Mouse (Mus musculus): ENCODE results near the gene Neurl2.
"Not testable (repeated sequence)": the region's sequence is repeated elsewhere in the genome, so short reads cannot be mapped to it uniquely, and the experiment has no call there.

The Neurl2 gene

DNA sequence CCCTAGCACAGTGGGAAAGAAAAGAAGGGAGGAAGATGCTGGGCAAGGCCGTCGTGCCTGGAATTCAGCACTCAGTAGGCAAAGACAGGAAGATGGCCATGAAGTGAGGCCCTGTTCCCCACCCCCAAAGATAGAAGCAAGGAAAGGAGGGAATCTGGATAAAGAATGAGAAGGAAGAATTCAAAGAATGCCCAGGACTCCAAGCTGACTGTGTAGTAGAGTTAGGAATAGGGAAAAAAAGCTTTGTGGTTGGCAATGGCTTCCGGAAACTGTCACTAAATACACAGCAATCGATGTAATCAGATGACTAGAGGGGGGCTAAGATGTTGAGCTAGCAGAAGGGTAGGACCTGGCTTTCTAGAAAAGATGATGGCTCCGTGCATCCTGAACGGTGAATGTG, 16.1 kb downstream of the Neurl2 start:
- no peak for DNase-seq (ENCODE audit: low read depth, low spot score)

DNA sequence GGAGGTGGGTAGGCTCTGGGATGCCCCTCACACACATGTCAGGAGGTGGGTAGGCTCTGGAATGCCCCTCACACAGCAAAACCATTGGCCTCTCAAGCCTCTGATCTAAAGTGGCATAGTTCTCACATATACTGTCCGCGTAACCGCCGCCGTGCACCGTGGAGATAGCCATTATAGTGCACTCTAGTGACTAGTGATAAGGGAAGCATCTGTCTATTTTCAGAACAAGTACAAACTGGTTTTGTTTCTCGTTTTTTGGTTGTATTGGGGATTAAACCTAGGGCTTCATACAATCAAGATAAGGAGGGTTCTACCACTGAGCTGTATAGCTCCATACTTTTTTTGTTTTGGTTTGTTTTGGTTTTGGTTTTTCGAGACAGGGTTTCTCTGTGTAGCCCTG, 17.4 kb downstream of the Neurl2 start:
- DNase-seq (ENCODE audit: low read depth, low spot score) = no peak

DNA sequence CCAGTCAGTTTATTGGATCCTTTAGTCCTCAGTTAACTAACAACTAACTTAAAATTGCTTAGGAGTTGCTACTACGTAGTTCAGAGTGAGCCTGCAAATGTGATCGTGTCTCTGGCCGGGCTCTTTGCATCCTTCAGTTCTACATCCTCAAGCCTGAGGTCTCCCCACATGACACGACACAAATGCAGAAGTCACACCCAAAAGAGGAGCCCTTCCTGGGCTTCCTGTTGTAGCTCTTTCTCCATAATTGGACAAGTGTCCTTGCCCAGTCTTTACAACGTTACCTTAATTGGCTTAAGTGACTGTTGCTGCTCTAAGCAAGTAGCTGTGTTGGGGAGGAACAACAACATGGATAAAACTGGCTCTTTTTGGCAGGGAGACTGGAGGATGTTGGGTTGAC, 17.9 kb downstream of the Neurl2 start:
- DNase-seq (ENCODE audit: low read depth, low spot score) = no peak

DNA sequence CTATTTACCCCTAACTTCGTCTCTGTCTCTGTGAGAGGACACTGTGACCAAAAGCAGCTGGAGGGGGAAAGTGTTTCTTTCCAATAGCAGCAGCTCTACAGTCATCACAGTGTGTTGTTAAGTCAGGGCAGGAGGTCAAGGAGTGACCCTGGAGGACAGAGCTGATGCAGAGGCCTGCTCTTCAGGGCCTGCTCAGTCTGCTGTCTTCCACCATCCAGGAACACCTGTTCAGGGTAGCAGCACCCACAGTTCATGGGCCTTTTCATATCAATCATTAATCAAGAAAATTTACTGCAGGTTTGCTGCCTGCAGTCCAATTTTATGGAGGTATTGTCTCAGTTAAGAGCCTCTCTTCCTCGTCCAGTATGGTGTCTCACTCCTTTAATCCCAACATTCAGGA, 19.7 kb downstream of the Neurl2 start:
- DNase-seq (ENCODE audit: low read depth, low spot score) = no peak

DNA sequence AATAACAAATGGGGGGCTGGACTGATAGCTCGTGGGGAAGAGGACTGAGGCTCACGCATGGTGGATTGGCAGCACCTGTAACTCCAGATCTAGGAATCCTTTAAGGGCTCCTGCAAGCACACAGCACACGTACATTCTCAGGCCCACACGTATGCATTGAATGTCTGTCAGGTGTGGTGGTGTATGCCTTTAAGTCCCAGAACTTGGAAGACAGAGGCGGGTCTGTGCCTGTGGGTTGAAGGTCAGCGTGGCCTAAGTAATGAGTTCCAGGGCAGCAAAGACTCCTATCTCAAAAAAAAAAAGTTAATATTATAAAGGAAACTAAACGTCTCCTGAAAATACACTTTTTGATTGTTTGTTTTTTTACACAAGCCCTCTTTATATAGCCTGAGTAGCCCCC, 26.6 kb downstream of the Neurl2 start:
- DNase-seq (ENCODE audit: low read depth, low spot score) = no peak

DNA sequence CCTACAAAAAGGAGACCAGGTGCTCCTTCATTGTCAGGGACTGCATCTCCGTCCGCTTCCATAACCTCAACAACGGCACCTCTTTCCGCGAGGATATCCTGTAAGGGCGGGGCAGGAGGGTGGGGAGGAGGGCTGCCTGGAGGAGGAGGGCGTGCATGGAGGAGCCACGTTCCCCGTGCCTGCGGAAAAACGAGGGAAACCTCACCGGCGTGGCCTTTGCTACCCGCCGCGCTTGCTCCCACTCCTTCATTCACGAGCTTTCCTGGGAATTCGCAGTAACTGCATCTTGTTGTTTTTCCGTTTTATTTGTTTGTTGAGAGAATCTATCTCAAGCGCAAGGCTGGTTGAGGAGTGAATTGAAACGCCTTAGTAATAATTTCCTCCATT, 27.9 kb downstream of the Neurl2 start:
- DNase-seq (ENCODE audit: low read depth, low spot score) = no peak

DNA sequence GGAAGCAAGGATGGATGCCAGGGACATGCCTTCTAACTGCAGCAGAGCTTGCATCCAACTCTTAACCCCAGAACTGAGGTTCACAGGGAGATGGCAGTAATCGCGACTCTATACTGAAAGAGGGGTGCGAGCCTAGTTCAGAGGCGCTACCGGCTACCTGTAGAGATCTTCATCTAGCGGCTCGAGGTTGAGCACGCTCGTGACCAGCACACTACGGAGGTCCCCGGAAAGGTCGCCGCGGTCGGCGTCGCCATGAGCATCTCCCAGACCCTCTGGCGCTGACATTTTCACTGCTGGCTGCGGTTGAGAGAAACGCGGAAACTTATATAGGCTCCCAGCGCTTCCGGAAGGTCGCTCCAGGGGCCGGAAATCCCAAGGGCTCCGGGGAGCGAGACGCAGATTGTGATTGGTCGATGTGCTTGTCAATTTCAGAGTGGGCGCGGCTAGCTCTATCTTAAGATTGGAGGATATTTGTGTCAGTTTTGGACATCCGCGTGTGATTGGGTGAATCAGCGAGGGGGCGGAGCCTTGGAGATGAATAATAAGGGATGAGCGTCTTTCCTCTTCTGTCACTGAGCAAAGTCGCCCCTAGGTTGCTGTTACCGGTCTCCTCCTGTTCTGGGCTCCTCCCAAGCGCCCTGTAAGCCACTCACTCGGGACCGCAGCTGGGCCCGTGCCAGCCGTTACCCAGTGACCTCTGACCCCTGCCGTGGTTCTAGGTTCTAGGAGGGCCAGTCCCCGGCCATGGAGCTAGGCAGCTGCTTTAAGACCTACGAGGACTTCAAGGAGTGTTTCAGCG, 28.5 kb downstream of the Neurl2 start, which contains the start of the genes Acot8 and Zswim3:
TSS of gene Acot8 (minus strand) at position 350 of the 799 bp plus-strand sequence.
TSS of gene Zswim3 (plus strand) at position 566 of the 799 bp plus-strand sequence.
- DNase-seq (ENCODE audit: low read depth, low spot score) = peak; percentile 99

DNA sequence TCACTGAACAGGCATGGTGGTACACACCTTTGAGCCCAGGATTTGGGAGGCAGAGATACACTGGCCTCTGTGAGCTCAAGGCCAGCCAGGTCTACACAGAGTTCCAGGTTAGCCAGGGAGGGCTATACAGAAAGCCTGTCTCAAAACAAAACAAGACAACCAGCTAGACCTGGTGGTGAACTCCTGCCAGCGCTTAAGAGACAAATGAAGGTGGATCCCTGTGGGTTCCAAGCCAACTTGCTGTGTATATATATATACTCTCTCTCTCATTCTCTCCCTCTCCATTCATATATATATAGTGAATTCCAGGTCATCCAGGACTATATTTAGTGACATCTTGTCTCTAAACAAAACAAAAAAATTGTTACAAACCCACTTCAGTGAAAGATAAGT, 29.3 kb downstream of the Neurl2 start:
- DNase-seq (ENCODE audit: low read depth, low spot score) = no peak

DNA sequence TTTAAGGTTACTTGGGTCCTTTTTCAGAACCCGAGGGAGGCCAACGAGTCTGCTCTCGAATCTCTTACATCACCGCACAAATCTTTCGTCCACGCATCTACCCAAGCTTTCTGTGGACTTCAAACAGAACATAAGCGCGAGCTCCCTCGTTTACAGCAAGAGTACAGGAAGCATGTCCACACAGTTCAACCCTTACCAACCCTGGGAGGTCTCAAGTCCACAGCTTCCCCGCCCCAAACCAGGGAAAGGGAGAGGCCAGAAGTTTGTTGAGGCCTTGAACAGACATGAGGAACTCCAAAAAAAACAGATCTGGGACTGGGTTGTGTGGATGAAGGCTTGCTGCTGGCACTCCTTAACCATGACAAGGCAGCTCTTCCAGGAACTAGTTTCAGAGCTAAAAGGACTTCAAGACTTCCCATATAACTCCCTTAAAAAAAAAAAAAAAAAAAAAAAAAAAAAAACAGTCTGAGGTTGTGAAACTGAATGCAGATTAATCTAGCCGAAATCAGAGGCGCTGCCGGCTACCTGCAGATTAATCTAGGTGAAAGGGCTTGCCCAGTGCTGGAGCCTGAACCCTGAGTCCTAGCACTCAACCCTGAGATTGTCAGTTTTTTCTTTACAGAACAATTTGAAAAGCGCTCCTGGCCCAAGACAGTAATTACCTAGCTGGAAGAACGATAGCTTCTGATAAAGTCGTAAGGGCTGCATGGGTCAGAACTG, 29.9 kb downstream of the Neurl2 start:
- no peak for DNase-seq (ENCODE audit: low read depth, low spot score)

DNA sequence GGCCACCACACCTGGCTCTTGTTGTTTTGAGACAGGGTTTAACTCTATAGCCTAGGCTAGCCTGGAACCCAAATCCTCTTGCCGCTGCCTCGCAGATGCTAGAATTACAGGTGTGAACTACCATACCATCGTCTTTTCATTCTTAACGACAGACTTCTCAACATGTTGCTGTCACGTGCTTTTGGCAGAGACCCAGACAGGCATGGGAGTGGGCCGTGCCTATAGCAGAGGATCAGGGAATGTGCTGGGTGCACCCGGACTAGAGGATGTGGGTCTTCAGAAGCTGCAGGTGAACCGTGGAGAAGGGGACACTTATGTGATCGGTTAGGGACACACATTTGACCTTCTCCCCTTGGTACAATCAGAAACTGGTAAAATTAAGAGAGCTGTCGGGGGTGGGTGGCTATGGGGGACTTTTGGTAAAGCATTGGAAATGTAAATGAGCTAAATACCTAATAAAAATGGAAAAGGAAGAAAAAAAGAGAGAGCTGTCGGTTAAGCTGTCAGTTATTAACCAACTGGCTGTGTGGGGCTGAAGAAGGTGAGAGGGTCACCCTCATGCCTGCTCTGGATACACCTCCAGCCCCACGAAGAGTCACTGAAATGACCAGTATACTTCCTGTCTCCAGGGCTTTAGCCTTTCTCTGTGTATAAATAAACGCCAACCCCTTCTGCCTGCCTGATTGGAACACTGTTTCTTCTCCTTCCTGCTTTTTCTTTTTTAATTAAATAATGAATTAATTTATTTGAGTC, 32.8 kb downstream of the Neurl2 start:
- no peak for DNase-seq (ENCODE audit: low read depth, low spot score)

DNA sequence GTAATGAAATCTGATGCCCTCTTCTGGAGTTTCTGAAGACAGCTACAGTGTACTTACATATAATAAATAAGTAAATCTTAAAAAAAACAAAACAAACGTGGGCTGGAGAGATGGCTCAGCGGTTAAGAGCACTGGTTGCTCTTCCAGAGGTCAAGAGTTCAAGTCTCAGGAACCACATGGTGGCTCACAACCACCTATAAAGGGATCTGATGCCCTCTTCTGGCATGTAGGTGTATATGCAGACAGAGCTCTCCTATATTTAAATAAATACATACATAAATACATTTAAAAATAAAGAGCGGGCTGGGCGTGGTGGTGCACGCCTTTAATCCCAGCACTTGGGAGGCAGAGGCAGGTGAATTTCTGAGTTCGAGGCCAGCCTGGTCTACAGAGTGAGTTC, 34.7 kb downstream of the Neurl2 start:
- not testable (repeated sequence) for DNase-seq (ENCODE audit: low read depth, low spot score)

DNA sequence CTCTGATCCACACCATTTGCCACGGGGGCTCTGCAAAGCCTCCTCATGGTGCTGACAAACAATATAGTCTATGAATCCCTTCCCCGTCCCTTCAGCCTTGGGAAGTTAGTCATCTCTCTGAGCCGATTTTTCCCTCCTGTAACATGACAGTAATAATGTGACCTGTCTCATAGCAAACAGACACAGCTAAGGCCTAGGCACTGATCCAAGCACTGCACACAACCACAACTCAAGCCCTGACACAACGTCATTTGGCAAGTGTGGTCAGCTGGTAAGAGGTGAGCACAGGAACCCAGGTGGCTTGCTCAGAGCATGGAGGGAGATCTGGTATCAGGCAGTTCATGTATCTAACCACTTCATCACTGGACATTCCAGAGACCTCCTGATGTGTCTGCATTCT, 37.4 kb downstream of the Neurl2 start:
- DNase-seq (ENCODE audit: low read depth, low spot score) = no peak

DNA sequence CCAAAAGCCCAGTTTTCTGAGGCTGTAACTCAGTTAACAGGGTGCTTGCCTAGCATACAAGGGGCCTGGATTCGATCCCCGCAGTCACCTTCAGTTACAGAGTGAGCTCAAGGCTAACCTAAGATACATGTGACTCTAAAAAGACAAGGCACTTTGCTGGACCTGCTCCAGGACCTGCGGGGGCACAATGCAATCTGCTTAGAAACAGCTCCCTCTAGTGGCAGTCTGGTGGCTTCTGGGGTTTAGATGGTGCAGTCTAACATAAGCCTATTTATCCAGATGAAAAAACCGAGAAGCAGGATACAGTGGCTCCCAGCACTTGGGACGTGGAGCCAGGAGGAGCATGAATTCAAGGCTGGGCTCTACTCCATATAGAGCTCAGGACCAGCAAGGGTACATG, 39.0 kb downstream of the Neurl2 start:
- DNase-seq (ENCODE audit: low read depth, low spot score) = peak; percentile 86

DNA sequence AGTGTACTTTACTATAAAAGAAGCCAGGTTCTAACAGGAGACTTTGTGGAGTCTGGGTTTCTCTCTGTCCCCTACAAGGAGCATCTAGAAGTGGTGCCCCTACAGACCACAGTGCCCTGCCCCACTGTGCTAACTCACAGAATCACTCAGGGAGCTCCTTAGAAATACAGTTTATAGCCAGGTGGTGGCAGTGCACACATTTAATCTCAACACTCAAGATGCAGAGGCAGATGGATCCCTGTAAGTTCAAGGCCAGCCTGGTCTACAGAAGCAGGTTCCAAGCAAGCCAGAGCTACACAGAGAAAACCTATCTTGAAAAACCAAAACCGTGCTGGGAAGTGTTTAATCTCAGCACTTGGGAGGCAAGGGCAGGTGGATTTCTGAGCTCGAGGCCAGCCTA, 39.5 kb downstream of the Neurl2 start:
- no peak for DNase-seq (ENCODE audit: low read depth, low spot score)

DNA sequence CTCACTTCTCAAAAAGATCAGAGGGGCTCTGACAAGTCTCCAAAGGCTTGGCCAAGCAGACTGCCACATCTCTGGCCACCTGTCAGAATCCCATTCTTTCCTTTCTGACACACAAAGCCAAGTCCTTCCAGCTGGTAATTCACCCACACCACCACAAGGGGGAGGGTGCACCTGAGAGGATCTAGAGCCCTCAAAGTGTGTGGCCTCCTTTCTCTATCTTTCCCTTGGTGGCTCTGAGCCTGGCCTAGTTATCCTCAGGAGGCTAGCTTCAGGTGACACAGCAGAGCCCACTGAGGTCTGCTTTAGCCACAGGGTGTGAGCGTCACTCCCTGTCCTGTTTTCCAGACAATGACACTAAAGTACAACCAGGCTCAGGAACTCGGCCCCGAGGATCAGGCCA, 40.0 kb downstream of the Neurl2 start:
- peak; percentile 56 for DNase-seq (ENCODE audit: low read depth, low spot score)

DNA sequence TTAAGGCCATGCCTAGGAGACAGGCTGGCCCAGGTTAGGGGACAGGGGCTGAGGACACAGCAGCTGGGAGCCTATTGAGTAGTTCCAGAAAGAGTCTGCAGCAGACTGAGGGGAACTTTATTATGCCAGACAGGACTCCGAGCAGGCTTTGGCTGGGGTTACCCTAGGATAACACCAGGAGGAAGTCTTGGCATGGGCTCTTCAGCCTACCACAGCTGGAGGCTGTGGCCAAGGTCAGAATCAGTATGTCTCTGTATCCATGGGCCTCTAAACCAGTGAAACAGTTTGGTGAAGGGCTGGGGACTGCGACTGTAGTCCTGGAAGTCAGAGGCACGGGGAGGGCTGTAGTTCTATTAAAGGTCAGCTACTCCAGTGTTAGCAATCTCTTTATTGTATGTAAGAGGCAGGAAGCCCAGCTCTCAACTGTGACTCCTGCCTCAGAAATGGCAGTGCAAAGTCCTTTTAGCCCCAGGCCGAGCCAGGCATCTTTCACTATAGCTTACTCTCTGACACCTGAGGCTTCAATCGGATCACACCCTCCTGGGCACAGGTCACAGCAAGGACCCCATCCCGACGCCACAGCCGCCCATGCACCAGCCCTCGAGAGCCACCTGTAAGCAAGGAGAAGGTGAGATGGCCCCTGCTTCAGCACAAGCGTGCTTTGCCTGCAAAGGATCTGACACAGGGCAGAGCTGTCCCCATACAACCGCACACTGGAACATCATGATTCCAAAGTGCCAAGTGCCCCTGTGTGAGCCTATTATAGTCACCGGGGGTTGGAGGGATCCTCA, 40.7 kb downstream of the Neurl2 start:
- no peak for DNase-seq (ENCODE audit: low read depth, low spot score)

DNA sequence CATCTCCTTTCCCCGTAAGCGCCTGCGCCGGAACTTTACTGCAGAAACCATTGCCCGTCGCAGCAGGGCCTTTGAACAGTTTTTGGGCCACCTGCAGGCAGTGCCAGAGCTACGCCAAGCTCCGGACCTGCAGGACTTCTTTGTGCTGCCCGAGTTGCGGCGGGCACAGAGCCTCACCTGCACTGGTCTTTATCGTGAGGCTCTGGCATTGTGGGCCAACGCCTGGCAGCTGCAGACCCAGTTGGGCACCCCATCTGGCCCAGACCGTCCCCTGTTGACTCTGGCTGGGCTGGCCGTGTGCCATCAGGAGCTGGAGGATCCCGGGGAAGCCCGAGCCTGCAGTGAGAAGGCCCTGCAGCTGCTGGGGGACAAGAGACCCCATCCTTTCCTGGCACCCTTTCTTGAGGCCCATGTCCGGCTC, 41.4 kb downstream of the Neurl2 start:
- no peak for DNase-seq (ENCODE audit: low read depth, low spot score)

DNA sequence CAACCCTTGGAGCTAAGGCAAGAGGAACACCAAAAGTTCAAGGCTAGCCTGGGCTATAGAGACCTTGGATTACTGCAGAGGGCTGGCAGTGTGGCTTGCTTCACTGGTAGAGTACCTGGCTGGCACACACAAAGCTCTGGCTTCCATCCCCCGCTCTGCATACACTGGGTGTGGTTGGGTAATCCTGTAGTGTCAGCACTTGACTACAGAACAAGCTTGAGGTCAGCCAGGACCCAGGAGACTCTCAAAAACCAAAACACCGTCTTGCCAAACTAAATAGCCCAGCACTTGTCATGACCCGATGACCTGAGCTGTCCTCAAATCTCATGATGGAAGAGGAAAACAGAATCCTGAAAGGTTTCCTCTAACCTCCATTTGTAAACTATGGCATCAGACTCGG, 42.8 kb downstream of the Neurl2 start:
- DNase-seq (ENCODE audit: low read depth, low spot score) = no peak

DNA sequence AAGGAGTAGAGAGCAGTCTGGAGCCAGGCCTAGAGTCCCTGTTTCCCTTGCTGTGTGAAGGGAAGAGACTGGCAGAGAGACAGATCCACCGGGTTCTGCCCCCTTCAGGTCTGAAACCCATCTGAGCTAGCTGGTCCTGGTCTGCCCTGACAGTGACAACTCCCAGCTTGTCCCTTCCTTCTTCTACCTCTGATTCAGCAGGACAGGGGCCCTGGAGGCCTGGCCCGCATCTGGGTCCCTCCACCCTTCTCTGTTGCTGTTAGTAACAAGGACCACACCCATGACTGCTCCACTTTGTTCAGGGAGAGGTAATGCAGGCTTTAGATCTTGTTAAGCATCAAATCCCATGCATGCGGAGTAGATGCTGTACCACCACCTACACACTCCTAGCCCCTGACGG, 44.8 kb downstream of the Neurl2 start:
- DNase-seq (ENCODE audit: low read depth, low spot score) = no peak

DNA sequence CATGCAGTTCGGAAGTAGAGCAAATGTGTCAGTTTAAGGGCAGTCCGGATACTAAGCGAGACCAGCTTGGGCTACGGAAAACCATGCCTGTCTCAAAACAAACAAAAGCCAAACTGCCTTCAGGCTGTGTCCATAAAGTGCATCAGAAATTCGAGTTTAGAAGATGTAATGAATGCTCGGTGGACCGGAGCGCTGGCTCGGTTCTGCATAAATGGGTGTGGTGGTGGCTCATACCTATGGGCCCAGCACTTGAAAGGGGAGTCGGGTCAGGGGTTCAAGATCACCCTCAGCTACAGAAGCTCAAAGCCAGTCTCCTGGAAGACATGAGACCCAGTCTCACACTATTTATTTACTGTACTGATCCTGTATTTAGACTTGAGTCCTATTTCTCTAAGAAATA, 45.5 kb downstream of the Neurl2 start:
- no peak for DNase-seq (ENCODE audit: low read depth, low spot score)

DNA sequence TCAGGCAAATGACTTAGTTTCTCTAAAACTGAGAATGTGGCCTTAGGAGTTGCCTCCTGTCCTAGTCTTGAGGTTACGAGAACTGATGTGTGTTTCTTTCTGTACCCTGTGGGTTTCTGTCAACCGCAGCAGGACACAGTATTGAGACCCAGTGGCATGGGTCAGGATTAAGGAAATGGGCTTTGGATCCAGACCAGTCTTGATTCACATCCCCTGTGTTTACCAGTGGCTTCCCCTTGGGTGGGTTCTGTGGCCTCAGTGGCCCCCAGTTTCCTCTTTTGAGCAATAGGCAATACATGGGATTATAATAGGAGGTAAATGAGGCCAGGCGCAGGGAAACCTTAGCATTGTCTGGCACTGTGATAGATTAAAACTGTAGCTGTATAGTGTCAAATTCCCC, 46.2 kb downstream of the Neurl2 start:
- no peak for DNase-seq (ENCODE audit: low read depth, low spot score)
